Mouse (Mus musculus) embryonic facial prominence, embryonic 15.5 days (tissue): ENCODE data around the gene Eif3b. TPM values are rescaled to one million over a fixed set of nuclear protein-coding genes. Genes with fewer than 3 reads are reported as not detected.

Experiments used
- ATAC-seq: fragments of 200-750 bp; cut with Nextera tagmentation; 2 replicates; pipeline ENCODE4 v1.8.0; 2017; ENCODE audit warnings: low read depth, moderate TSS enrichment; ENCODE audit not compliant: insufficient number of reproducible peaks, low FRiP score, low TSS enrichment
- H3K27ac ChIP-seq: fragments of 300-500 bp; sonication (generic); replicated peaks from 2 replicates; pipeline ENCODE4 v1.5.1; 2015; ENCODE audit warnings: mild to moderate bottlenecking, inconsistent platforms
- H3K27me3 ChIP-seq: fragments of 300-500 bp; sonication (generic); 2 replicates; pipeline ENCODE4 v1.6.1; 2015; ENCODE audit warnings: inconsistent platforms
- H3K36me3 ChIP-seq: fragments of 300-500 bp; sonication (generic); 2 replicates; pipeline ENCODE4 v1.6.1; 2015; ENCODE audit warnings: mild to moderate bottlenecking, inconsistent platforms
- H3K4me1 ChIP-seq: fragments of 300-500 bp; sonication (generic); 2 replicates; pipeline ENCODE4 v1.6.1; 2015; ENCODE audit warnings: inconsistent platforms
- H3K4me2 ChIP-seq: fragments of 300-500 bp; sonication (generic); replicated peaks from 2 replicates; pipeline ENCODE4 v1.6.1; 2015; ENCODE audit warnings: mild to moderate bottlenecking, inconsistent platforms
- H3K4me3 ChIP-seq: fragments of 300-500 bp; sonication (generic); replicated peaks from 2 replicates; pipeline ENCODE4 v1.5.1; 2015; ENCODE audit warnings: mild to moderate bottlenecking, inconsistent platforms
- H3K9ac ChIP-seq: fragments of 300-500 bp; sonication (generic); 2 replicates; pipeline ENCODE4 v1.6.1; 2015; ENCODE audit warnings: inconsistent platforms
- H3K9me3 ChIP-seq: fragments of 300-500 bp; sonication (generic); replicated peaks from 2 replicates; pipeline ENCODE4 v1.6.1; 2016; ENCODE audit warnings: inconsistent platforms
- WGBS: fragments of 180-500 bp; shearing (Covaris S2); methylation state at CpG from one replicate; pipeline ENCODE4 v1.1.7; 2015; 5-methylcytosine and 5-hydroxymethylcytosine counted together
- polyA plus RNA-seq: library from polyadenylated mRNA; unstranded; fragments of >200 nt; fragmentation: Nextera tagmentation; extraction: Ambion mirVana; gene quantifications from 2 replicates; pipeline ENCODE4 v1.2.1, GENCODE M21; 2015

The Eif3b gene
- 126 and 130 TPM in 2 replicates for polyA plus RNA-seq

- peak within 1 kb of the TSS; percentile 69 for H3K9ac ChIP-seq
- H3K27ac ChIP-seq, result peak within 1 kb of the TSS; percentile 98
- H3K36me3 ChIP-seq, result peaks cover 9% of the 10 kb centered on the region
- peak; percentile 86 for ATAC-seq
- H3K27me3 ChIP-seq, result no peaks in the 10 kb centered on the region
- under 1% methylated on average over 65 of the region's 65 CpGs for WGBS
- peak within 1 kb of the TSS; percentile 96 for H3K4me3 ChIP-seq
- peak within 1 kb of the TSS; percentile 64 for H3K4me2 ChIP-seq
- no peaks in the 10 kb centered on the region for H3K9me3 ChIP-seq
- peaks cover 18% of the 10 kb centered on the region for H3K4me1 ChIP-seq
Observed at GRCm38 (mm10) chr5:140418489-140419441, at the start of gene Eif3b. Gene Eif3b, plus strand, starts transcription at chr5:140419328.

GRCm38 (mm10) chr5:140369466-140369865, 49.7 kb upstream of the Eif3b start:
- no peak for ATAC-seq
- Histone ChIP-seq H3K36me3 (no peaks in the 10 kb centered on the region), H3K4me3 (no peak overlapping the region), H3K9ac (no peak overlapping the region), H3K9me3 (no peaks in the 10 kb centered on the region), H3K4me2 (no peak overlapping the region), H3K27me3 (no peaks in the 10 kb centered on the region), H3K4me1 (0 out of 2 replicates have a peak, but pooled peaks cover 7% of the 10 kb centered on the region), H3K27ac (no peak overlapping the region)
- WGBS, result 77% methylated on average over 2 of the region's 2 CpGs

- Histone ChIP-seq H3K9ac (no peak overlapping the region), H3K27ac (peak overlapping the region; percentile 69; the same call in 1 of the 2 replicates)
Observed at GRCm38 (mm10) chr5:140370446-140371254, 48.5 kb upstream of the Eif3b start.

GRCm38 (mm10) chr5:140371671-140372070, 47.5 kb upstream of the Eif3b start:
- no peak overlapping the region for H3K4me2 ChIP-seq
- 80% methylated on average over 3 of the region's 3 CpGs for WGBS
- H3K4me3 ChIP-seq, result no peak overlapping the region
- H3K9me3 ChIP-seq, result no peaks in the 10 kb centered on the region
- H3K27me3 ChIP-seq, result no peaks in the 10 kb centered on the region
- H3K36me3 ChIP-seq, result no peaks in the 10 kb centered on the region
- no peak overlapping the region for H3K9ac ChIP-seq
- ATAC-seq, result no peak
- H3K4me1 ChIP-seq, result 0 out of 2 replicates have a peak, but pooled peaks cover 7% of the 10 kb centered on the region
- H3K27ac ChIP-seq, result no peak overlapping the region

More at GRCm38 (mm10) chr5:140370446-140371254, 48.5 kb upstream of the Eif3b start:
- H3K9me3 ChIP-seq, result no peaks in the 10 kb centered on the region
- no peak overlapping the region for H3K4me2 ChIP-seq
- WGBS, result 56% methylated on average over 6 of the region's 6 CpGs
- H3K36me3 ChIP-seq, result no peaks in the 10 kb centered on the region
- no peak for ATAC-seq
- H3K4me1 ChIP-seq, result 0 out of 2 replicates have a peak, but pooled peaks cover 7% of the 10 kb centered on the region
- H3K27me3 ChIP-seq, result no peaks in the 10 kb centered on the region
- H3K4me3 ChIP-seq, result no peak overlapping the region

GRCm38 (mm10) chr5:140373711-140374110, 45.4 kb upstream of the Eif3b start:
- no peak overlapping the region for H3K27ac ChIP-seq
- WGBS, result 69% methylated on average over 2 of the region's 2 CpGs
- ATAC-seq, result no peak
- no peaks in the 10 kb centered on the region for H3K27me3 ChIP-seq
- no peaks in the 10 kb centered on the region for H3K9me3 ChIP-seq
- H3K4me3 ChIP-seq, result no peak overlapping the region
- H3K36me3 ChIP-seq, result no peaks in the 10 kb centered on the region
- no peak overlapping the region for H3K9ac ChIP-seq
- H3K4me1 ChIP-seq, result 0 out of 2 replicates have a peak, but pooled peaks cover 14% of the 10 kb centered on the region
- no peak overlapping the region for H3K4me2 ChIP-seq

- Histone ChIP-seq H3K9me3 (no peaks in the 10 kb centered on the region), H3K4me3 (no peak overlapping the region), H3K4me2 (no peak overlapping the region), H3K4me1 (peaks cover 15% of the 10 kb centered on the region), H3K36me3 (no peaks in the 10 kb centered on the region), H3K27me3 (no peaks in the 10 kb centered on the region), H3K27ac (no peak overlapping the region), H3K9ac (no peak overlapping the region)
- 61% methylated on average over 3 of the region's 3 CpGs for WGBS
- no peak for ATAC-seq
Observed at GRCm38 (mm10) chr5:140374226-140374625, 44.9 kb upstream of the Eif3b start.

- no peaks in the 10 kb centered on the region for H3K36me3 ChIP-seq
- H3K4me3 ChIP-seq, result no peak overlapping the region
- ATAC-seq, result no peak
- no peak overlapping the region for H3K4me2 ChIP-seq
- peaks cover 20% of the 10 kb centered on the region for H3K4me1 ChIP-seq
- no peaks in the 10 kb centered on the region for H3K27me3 ChIP-seq
- H3K9ac ChIP-seq, result no peak overlapping the region
- no peak overlapping the region for H3K27ac ChIP-seq
- WGBS, result 87% methylated on average over 4 of the region's 4 CpGs
- no peaks in the 10 kb centered on the region for H3K9me3 ChIP-seq
Observed at GRCm38 (mm10) chr5:140375249-140375829, 43.8 kb upstream of the Eif3b start.

- WGBS, result 67% methylated on average over 6 of the region's 6 CpGs
- H3K4me2 ChIP-seq, result no peak overlapping the region
- H3K4me3 ChIP-seq, result no peak overlapping the region
- no peak overlapping the region for H3K9ac ChIP-seq
- H3K9me3 ChIP-seq, result no peaks in the 10 kb centered on the region
- H3K4me1 ChIP-seq, result peaks cover 13% of the 10 kb centered on the region
- peak overlapping the region; percentile 29; the same call in 1 of the 2 replicates for H3K27ac ChIP-seq
- no peaks in the 10 kb centered on the region for H3K36me3 ChIP-seq
- no peak for ATAC-seq
- no peaks in the 10 kb centered on the region for H3K27me3 ChIP-seq
Observed at GRCm38 (mm10) chr5:140378121-140378853, 40.8 kb upstream of the Eif3b start.

- H3K9ac ChIP-seq, result no peak overlapping the region
- H3K4me3 ChIP-seq, result no peak overlapping the region
- H3K4me1 ChIP-seq, result peaks cover 22% of the 10 kb centered on the region
- H3K36me3 ChIP-seq, result no peaks in the 10 kb centered on the region
- no peaks in the 10 kb centered on the region for H3K9me3 ChIP-seq
- H3K27ac ChIP-seq, result no peak overlapping the region
- WGBS, result 61% methylated on average over 6 of the region's 6 CpGs
- H3K4me2 ChIP-seq, result no peak overlapping the region
- ATAC-seq, result 0 out of 2 replicates have a peak, but pooled peaks have one; percentile 53
- no peaks in the 10 kb centered on the region for H3K27me3 ChIP-seq
Observed at GRCm38 (mm10) chr5:140379299-140379698, 39.8 kb upstream of the Eif3b start.

GRCm38 (mm10) chr5:140381156-140381555, 38.0 kb upstream of the Eif3b start:
- ATAC-seq, result no peak
- WGBS, result 79% methylated on average over 7 of the region's 7 CpGs
- no peaks in the 10 kb centered on the region for H3K36me3 ChIP-seq

More at GRCm38 (mm10) chr5:140381156-140381555, 38.0 kb upstream of the Eif3b start:
- H3K4me2 ChIP-seq, result no peak overlapping the region
- no peak overlapping the region for H3K9ac ChIP-seq
- H3K4me3 ChIP-seq, result no peak overlapping the region
- H3K27ac ChIP-seq, result no peak overlapping the region
- peaks cover 24% of the 10 kb centered on the region for H3K4me1 ChIP-seq
- H3K9me3 ChIP-seq, result no peaks in the 10 kb centered on the region
- no peaks in the 10 kb centered on the region for H3K27me3 ChIP-seq
